Mouse (Mus musculus): ENCODE data around the gene H2afv.

Gene H2afv

DNA sequence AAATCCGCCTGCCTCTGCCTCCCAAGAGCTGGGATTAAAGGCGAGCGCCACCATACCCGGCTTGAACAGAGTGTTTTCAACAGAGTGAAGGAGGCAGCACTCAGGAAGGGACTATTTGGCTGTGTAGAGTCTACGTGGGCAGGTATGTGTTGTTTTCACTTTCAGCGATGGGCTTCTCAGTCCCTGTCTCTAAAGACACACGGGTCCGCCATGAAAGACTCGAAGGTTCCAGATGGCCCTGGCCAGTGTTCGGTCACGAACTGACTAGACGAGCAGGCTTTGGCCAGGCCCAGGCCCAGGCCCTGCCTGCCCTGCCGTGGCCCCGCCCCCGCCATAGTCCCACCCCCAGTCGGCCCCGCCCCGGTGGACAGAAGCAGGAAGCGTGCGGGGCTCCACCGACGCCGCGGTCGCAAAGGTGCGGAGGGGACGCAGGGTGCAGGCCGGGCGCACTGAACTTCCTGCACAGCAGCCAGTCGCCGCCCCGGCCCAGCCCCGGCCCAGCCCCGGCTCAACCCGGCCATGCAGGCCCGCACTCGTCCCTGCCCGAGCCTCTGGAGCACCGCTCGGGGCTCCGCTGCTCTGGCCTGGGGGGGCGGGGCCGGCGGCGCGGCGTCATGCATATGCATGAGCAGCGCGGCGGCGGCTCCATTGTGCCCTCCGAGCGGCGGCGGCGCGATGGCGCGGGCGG, 55.4 kb downstream of the H2afv start, which contains the start of gene Zmiz2:
Gene Zmiz2 (plus strand): TSS at position 349 of the 688 bp plus-strand sequence.
- DNase-seq, result peak; percentile 96

- no peak for DNase-seq
These were observed 56.0 kb downstream of the H2afv start for GRCm38 (mm10) chr11:6388126-6388725.

- DNase-seq, result no peak
These were observed 63.3 kb downstream of the H2afv start for GRCm38 (mm10) chr11:6380916-6381315.

Measured in kidney, adult 18-20 months (tissue).